Mouse (Mus musculus): ENCODE measurements at regions not wholly inside any gene's neighbourhood (a gene's known extent, or its start where the extent isn't known, plus 50 kb on each side); places are given as distances from the start of the nearest gene placed in this dataset.

DNA sequence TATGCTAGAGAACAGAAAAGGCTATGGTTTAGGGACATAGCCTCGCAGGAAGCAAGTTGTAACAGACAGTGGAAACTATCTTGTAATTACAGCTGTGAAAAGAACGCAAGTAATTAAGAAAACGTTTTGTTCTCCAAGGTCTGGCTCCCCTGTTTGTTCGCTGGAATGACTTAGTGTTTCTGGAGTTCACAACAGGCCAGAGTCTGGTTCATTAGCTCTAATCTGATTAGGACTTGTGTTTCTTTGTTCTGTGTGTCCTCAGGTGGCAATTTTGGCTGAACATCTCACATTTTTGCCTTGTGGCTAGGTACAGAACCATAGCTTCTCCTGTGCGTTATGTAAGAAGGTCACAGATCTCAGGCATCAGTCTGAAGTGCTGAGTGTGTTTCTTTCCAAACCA lies 141.7 kb upstream of the Sgk1 start:
- no peak for DNase-seq

- no peak for DNase-seq
Measured at GRCm38 (mm10) chr10:21741575-21741974, 140.4 kb upstream of the Sgk1 start.

- no peak for DNase-seq
Measured at GRCm38 (mm10) chr10:21741976-21742745, 139.8 kb upstream of the Sgk1 start.

- peak; percentile 7 for DNase-seq
Measured at GRCm38 (mm10) chr10:21743396-21743795, 138.6 kb upstream of the Sgk1 start.

GRCm38 (mm10) chr10:21744341-21744955 lies 137.5 kb upstream of the Sgk1 start:
- no peak for DNase-seq

DNA sequence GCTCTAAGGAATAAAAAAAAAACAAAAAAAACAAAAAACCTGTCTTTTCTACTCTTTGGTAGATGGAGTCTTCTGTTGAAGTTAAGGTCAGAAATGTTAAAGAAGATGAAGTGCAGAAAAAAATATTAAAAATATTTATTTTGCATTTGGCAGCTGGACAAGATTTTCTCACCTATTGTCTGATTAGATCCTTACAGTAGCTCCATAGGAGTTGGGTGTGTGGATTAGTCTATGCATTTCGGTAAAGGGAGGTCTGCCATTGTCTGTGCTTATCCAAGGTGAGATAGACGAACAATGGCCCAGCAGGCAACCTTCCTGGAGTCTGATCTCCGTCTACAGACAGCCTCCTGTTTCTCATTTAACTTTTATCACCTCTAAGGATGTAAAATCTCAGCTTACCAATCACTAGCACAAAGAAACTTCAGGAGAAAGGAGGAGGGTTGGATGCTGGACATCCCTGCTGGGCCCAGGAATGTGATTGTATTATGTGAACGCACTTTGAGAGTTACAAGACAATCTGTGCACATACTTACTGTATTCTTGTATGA lies 136.0 kb upstream of the Sgk1 start:
- DNase-seq: no peak

GRCm38 (mm10) chr10:21746713-21747112 lies 135.3 kb upstream of the Sgk1 start:
- no peak for DNase-seq

GRCm38 (mm10) chr10:21751326-21751725 lies 130.7 kb upstream of the Sgk1 start:
- no peak for DNase-seq

DNA sequence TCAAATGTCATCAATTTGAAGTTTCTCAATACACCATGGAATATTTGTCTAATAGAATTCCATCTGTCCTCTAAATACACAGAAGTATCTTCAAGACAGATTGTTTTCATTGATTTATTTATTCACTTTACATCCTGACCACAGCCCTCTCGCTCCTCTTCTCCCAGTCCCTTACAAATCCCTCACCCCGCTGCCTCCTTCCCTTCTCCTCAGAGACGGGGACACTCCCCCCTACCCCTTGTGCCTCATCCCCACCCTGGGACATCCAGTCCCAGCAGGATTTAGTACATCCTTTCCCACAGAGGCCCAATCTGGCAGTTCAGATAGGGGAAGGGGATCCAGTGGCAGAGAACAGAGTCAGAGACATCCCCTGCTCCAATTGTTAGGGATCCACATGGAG lies 129.6 kb upstream of the Sgk1 start:
- DNase-seq: no peak

GRCm38 (mm10) chr10:21754763-21755548 lies 127.0 kb upstream of the Sgk1 start:
- no peak for DNase-seq

GRCm38 (mm10) chr10:21755717-21756116 lies 126.3 kb upstream of the Sgk1 start:
- DNase-seq: no peak

DNA sequence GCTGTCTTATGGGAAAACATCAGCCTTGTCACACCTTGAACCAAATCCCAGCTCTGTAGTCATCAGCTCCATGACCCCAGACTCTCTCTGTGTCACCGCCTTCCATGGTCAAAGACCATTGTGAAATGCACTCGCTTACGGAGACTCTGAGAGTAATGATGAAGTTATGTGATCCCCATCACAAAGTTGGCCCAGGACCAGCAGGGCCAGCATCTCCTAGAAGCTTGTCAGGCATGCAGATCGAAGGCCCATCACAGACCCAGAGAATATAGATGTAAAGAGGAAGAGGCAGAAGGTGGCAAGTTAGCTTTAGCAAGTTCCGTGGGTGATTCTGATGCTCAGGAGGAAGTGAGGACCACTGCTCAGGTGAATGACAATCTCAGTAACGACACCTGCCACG lies 125.2 kb upstream of the Sgk1 start:
- DNase-seq: peak; percentile 42

DNA sequence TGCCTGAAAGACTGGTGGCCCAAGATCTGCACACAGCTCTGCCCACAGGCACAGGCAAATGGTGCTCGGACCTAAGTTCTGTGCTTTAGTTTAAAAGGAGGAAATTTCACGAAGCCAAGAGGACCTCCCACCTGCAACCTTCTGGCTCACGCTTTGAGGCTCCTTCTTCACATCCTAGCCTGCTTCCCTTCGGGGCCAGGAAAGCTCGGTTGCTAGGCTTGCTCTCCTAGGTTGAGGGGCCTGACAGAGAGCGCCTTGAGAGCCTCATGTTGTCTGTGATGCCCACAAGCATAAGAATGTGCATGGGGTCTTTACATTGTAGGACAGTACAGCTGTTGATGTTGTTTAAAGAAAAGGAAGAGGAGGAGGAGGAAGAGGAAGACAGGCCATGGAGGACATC lies 123.9 kb upstream of the Sgk1 start:
- no peak for DNase-seq

DNA sequence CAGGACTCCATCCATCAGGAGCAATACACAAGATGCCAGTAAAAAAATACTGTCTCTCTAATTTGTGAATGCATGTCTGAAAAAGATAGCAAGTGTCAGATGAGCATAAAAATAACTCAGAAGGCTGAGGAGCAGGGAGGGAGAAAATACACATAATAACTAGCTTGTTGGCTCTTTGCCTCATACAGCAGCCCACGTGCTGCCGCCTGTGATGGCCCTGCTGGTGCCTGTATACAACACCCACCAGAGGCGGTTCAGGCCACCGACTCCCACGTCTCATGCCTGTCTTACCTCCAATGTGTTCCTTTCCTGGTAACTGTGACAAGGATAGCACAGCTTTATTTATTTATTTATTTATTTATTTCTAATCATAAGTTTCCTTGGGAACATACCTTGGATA lies 119.5 kb upstream of the Sgk1 start:
- DNase-seq: no peak

DNA sequence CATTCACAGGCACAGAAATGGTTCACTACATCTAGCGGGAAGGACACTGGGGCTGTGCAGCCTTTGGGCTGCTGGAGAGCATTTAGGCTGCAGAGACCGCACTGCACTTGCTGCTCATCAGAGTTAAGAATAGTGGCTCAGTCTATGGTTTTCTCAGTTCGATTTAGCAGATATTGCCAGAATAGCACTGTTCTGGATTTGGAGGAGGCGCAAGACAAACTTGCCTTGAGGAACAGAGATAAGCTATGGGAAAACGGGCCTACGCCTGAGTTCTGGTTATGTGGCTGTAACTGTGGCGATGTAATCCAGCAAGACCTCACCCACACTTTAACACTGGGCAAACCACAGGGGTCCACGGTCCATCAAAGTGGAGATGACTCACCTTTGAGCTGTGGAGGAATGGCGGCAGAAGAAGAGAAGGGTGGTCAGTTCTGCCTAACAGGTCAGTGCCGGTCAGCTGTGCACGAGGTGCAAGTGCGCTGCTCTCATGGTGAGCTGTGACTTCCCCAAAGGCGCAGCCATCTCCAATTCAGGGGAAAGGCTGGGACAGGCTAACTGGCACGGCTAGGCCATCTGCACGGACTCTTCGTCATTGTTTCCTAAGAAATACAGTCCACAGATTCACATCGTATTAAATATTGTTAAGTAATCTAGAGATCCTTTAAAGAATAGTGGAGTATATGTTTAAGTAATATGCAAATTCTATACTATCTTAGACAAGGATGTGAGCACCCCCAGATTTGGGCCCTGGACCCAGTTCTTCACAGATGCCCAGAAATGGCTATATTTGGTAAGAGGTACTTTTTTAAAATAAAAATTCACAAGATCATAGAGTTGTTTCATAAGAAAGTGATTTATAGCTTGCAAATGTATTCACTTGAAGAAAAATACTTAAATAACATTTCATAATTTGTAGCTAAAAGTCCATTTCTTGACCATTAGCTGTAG lies 118.7 kb upstream of the Sgk1 start:
- DNase-seq: no peak

GRCm38 (mm10) chr10:21764090-21764489 lies 117.9 kb upstream of the Sgk1 start:
- DNase-seq: no peak

- no peak for DNase-seq
Measured at GRCm38 (mm10) chr10:21764891-21765290, 117.1 kb upstream of the Sgk1 start.

- no peak for DNase-seq
Measured at GRCm38 (mm10) chr10:21773548-21773947, 108.4 kb upstream of the Sgk1 start.

- DNase-seq: no peak
Measured at GRCm38 (mm10) chr10:21775441-21775840, 106.5 kb upstream of the Sgk1 start.

- DNase-seq: no peak
Measured at GRCm38 (mm10) chr10:21775911-21776761, 105.8 kb upstream of the Sgk1 start.

GRCm38 (mm10) chr10:21776762-21777080 lies 105.3 kb upstream of the Sgk1 start:
- DNase-seq: no peak

All from adrenal gland, postnatal 25 days (tissue).